Mouse (Mus musculus) E14TG2a.4 (cell line): Measurements from ENCODE around the gene Nipa1.

Experiments
- CTCF ChIP-seq: conservative IDR thresholded peaks from 2 replicates; pipeline ENCODE4 v1.5.1; 2014; ENCODE audit warnings: low read length
- POU5F1 ChIP-seq: IDR thresholded peaks from 2 replicates; pipeline ENCODE4 v1.6.1; 2014; ENCODE audit warnings: low read length, borderline replicate concordance

DNA sequence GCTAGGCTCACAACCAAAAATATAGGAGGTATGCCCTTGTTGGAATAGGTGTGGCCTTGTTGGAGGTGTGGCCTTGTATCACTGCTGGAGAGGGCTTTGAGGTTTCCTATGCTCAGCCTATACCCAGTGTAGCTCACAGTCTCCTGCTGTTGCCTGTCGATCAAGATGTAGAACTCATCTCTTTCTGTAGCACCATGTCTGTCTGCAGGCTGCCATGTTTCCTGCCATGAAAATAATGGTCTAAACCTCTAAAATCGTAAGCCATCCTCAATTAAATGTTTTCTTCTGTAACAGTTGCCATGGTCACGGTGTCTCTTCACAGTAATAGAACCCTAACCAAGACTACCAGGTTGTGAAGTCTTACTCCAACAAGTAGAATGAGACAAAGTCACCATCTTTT is 3.8 kb upstream of the Nipa1 start:
- no peak for TF ChIP-seq POU5F1
- TF ChIP-seq CTCF = no peak
